ENCODE assay signal across 11 mouse cellular contexts in the genomic region with DNA sequence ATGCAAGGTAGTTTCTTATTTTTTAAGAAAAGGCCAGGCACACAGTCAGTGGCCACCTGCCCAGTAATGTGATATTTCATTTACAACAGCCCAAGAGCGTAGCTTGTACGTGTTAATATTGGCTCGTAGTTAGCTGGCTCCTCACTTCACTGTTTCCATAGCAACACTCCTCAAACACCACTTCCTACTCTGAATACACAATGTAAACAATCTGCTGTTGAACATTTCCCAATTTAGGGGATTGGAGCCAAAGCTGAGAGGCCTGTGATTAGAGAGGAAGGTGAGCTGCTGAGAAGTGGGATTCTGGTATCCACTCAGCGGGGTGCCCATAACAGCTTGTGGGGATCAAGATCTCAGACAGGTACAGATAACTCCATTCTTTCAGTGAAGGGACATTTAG. TPM values are rescaled to one million over a fixed set of nuclear protein-coding genes. Genes with fewer than 3 reads are reported as not detected.
A peak's percentile ranks its signal among the peaks of the same experiment; 100 is the strongest.
DNase-seq lines count a peak whose midpoint lies in the region; ATAC-seq lines count a peak whose summit lies in the region.
"Had no signal": no experiment of that assay in that cellular context is flagged by ENCODE, and none has a peak within 500 bp of the region (broad histone marks: within the 10 kb centered on the region; RNA-seq: fewer than 3 reads in every experiment).

No protein-coding gene starts in this region.

- peak; percentile 64 for DNase-seq in brain, embryonic 18.5 days (ENCODE audit: low read depth, low spot score)
- peak; percentile 80 for DNase-seq in layer of hippocampus, adult 9-11 months
- DNase-seq in midbrain, embryonic 14.5 days: peak; percentile 69
- DNase-seq in c-Kit-positive CD71-positive TER-119-positive erythroid progenitor cells, embryonic 14.5 days (ENCODE audit: low spot score): no peak
- DNase-seq in gastrocnemius, postnatal 25 days: no peak
- DNase-seq in spleen, adult 18-20 months: no peak
- DNase-seq: cerebellum, postnatal 25 days; left cerebral cortex, postnatal 4 days had no signal

- no peak overlapping the region for H3K4me2 ChIP-seq in hindbrain, embryonic 13.5 days
- no peak overlapping the region for H3K4me2 ChIP-seq in hindbrain, embryonic 12.5 days (replicated peaks)
- H3K4me2 ChIP-seq in midbrain, embryonic 14.5 days (ENCODE audit: low read length): no peak overlapping the region

- no peak for ATAC-seq in hindbrain, embryonic 13.5 days (ENCODE audit: low FRiP score)
- no peak for ATAC-seq in hindbrain, embryonic 12.5 days (ENCODE audit: low FRiP score)
- ATAC-seq in midbrain, embryonic 14.5 days (ENCODE audit: low FRiP score, low TSS enrichment): no peak
- ATAC-seq: CD4-positive, CD25-positive, alpha-beta regulatory T cell, adult 4 months had no signal

- no peaks in the 10 kb centered on the region for H3K27me3 ChIP-seq in hindbrain, embryonic 13.5 days
- H3K27me3 ChIP-seq in hindbrain, embryonic 12.5 days: no peaks in the 10 kb centered on the region
- no peaks in the 10 kb centered on the region for H3K27me3 ChIP-seq in midbrain, embryonic 14.5 days (ENCODE audit: control insufficient read depth, insufficient read depth, low read length)

- H3K4me3 ChIP-seq in hindbrain, embryonic 13.5 days: no peak overlapping the region
- H3K4me3 ChIP-seq in hindbrain, embryonic 12.5 days: no peak overlapping the region
- no peak overlapping the region for H3K4me3 ChIP-seq in midbrain, embryonic 14.5 days (replicated peaks; ENCODE audit: low read depth, low read length)

- H3K4me1 ChIP-seq in hindbrain, embryonic 13.5 days (replicated peaks): peaks cover 13% of the 10 kb centered on the region
- peaks cover 5% of the 10 kb centered on the region for H3K4me1 ChIP-seq in hindbrain, embryonic 12.5 days
- H3K4me1 ChIP-seq in midbrain, embryonic 14.5 days (ENCODE audit: control insufficient read depth, insufficient read depth, low read length): peaks cover 12% of the 10 kb centered on the region

- H3K36me3 ChIP-seq in hindbrain, embryonic 13.5 days: no peaks in the 10 kb centered on the region
- no peaks in the 10 kb centered on the region for H3K36me3 ChIP-seq in hindbrain, embryonic 12.5 days
- H3K36me3 ChIP-seq in midbrain, embryonic 14.5 days (ENCODE audit: control insufficient read depth, insufficient read depth, low read length): no peaks in the 10 kb centered on the region

- no peaks in the 10 kb centered on the region for H3K9me3 ChIP-seq in hindbrain, embryonic 13.5 days
- H3K9me3 ChIP-seq in hindbrain, embryonic 12.5 days (replicated peaks): no peaks in the 10 kb centered on the region
- no peaks in the 10 kb centered on the region for H3K9me3 ChIP-seq in midbrain, embryonic 14.5 days (ENCODE audit: control insufficient read depth, low read length)

- 48% methylated on average over 4 of the region's 4 CpGs for WGBS in hindbrain, embryonic 13.5 days
- WGBS in hindbrain, embryonic 12.5 days: 59% methylated on average over 4 of the region's 4 CpGs
- 48% methylated on average over 4 of the region's 4 CpGs for WGBS in midbrain, embryonic 14.5 days

- H3K9ac ChIP-seq in hindbrain, embryonic 13.5 days: no peak overlapping the region
- no peak overlapping the region for H3K9ac ChIP-seq in hindbrain, embryonic 12.5 days
- no peak overlapping the region for H3K9ac ChIP-seq in midbrain, embryonic 14.5 days (replicated peaks; ENCODE audit: low read length)

- 0 out of 2 replicates have a peak overlapping the region, but pooled peaks have one; percentile 4 for H3K27ac ChIP-seq in hindbrain, embryonic 13.5 days
- no peak overlapping the region for H3K27ac ChIP-seq in hindbrain, embryonic 12.5 days
- no peak overlapping the region for H3K27ac ChIP-seq in midbrain, embryonic 14.5 days (replicated peaks; ENCODE audit: low read depth, low read length)

RNA-seq across cellular contexts. Expression of gene Slc24a4, which starts 16.0 kb away (rescaled TPM):
- 1.7 and 1.9 TPM in 2 replicates for polyA plus RNA-seq in hindbrain, embryonic 13.5 days (2015; fragmentation: Nextera tagmentation; extraction: Ambion mirVana)
- polyA plus RNA-seq in hindbrain, embryonic 12.5 days (2016; fragmentation: Nextera tagmentation; extraction: Ambion mirVana): 1.0 and 1.2 TPM in 2 replicates
- polyA plus RNA-seq in midbrain, embryonic 14.5 days (2014; fragmentation: Nextera tagmentation; extraction: Ambion mirVana): 0.89 and 1.2 TPM in 2 replicates
- not detected for total RNA-seq in gastrocnemius, postnatal 25 days (2021)
- polyA plus RNA-seq: CD4-positive, CD25-positive, alpha-beta regulatory T cell, adult 4 months had no signal

Comparison
In these comparisons a context has a peak if more than half of its experiments do, and no peak if none do; other contexts are left out.
1. DNase-seq: peak in brain, embryonic 18.5 days (single experiment), layer of hippocampus, adult 9-11 months (single experiment) and midbrain, embryonic 14.5 days (single experiment); none in c-Kit-positive CD71-positive TER-119-positive erythroid progenitor cells, embryonic 14.5 days (single experiment), gastrocnemius, postnatal 25 days (single experiment) and spleen, adult 18-20 months (0 of 2).